Mouse (Mus musculus) midbrain, postnatal 0 days (tissue): ENCODE data around the gene Gpsm3. TPM values are rescaled to one million over a fixed set of nuclear protein-coding genes. Genes with fewer than 3 reads are reported as not detected.

Experiments used
- ATAC-seq: fragments of 200-750 bp; cut with Nextera tagmentation; 2 replicates; pipeline ENCODE4 v1.8.0; 2017; ENCODE audit warnings: moderate number of reproducible peaks, mild to moderate bottlenecking, moderate TSS enrichment, moderate library complexity; ENCODE audit not compliant: low FRiP score
- DNase-seq: peaks from one replicate; pipeline ENCODE4 v3.0.0-alpha.2; 2015; ENCODE audit warnings: low spot score
- H3K27ac ChIP-seq: fragments of 300-500 bp; sonication (generic); 2 replicates; pipeline ENCODE4 v1.5.1; 2014; ENCODE audit warnings: low read depth, mild to moderate bottlenecking, low read length, mixed read lengths
- H3K27me3 ChIP-seq: fragments of 300-500 bp; sonication (generic); 2 replicates; pipeline ENCODE4 v1.6.1; 2014; ENCODE audit warnings: low read length, control low read depth, mixed read lengths; ENCODE audit not compliant: insufficient read depth
- H3K36me3 ChIP-seq: fragments of 300-500 bp; sonication (generic); 2 replicates; pipeline ENCODE4 v1.6.1; 2014; ENCODE audit warnings: low read length, control low read depth, mixed read lengths; ENCODE audit not compliant: insufficient read depth
- H3K4me1 ChIP-seq: fragments of 300-500 bp; sonication (generic); 2 replicates; pipeline ENCODE4 v1.6.1; 2014; ENCODE audit warnings: mild to moderate bottlenecking, control low read depth, antibody characterized with exemption, low read length, mixed read lengths; ENCODE audit not compliant: insufficient read depth
- H3K4me2 ChIP-seq: fragments of 300-500 bp; sonication (generic); 2 replicates; pipeline ENCODE4 v1.6.1; 2014; ENCODE audit warnings: low read depth, mild to moderate bottlenecking, low read length, mixed read lengths; ENCODE audit not compliant: poor library complexity, severe bottlenecking
- H3K4me3 ChIP-seq: fragments of 300-500 bp; sonication (generic); 2 replicates; pipeline ENCODE4 v1.5.1; 2014; ENCODE audit warnings: low read depth, mild to moderate bottlenecking, low read length, moderate library complexity
- H3K9ac ChIP-seq: fragments of 300-500 bp; sonication (generic); replicated peaks from 2 replicates; pipeline ENCODE4 v1.6.1; 2014; ENCODE audit warnings: mild to moderate bottlenecking, low read length, moderate library complexity, mixed read lengths; ENCODE audit not compliant: poor library complexity, severe bottlenecking
- H3K9me3 ChIP-seq: fragments of 300-500 bp; sonication (generic); 2 replicates; pipeline ENCODE4 v1.6.1; 2016; ENCODE audit warnings: low read length, control low read depth
- CTCF ChIP-seq: IDR thresholded peaks from 2 replicates; pipeline ENCODE4 v1.5.1; 2016; ENCODE audit warnings: antibody characterized with exemption, mild to moderate bottlenecking
- WGBS: fragments of 180-500 bp; shearing (Covaris S2); extraction: QIAGEN DNeasy Blood & Tissue Kit; methylation state at CpG from one replicate; pipeline ENCODE4 v1.1.7; 2014; 5-methylcytosine and 5-hydroxymethylcytosine counted together
- polyA plus RNA-seq: library from polyadenylated mRNA; unstranded; fragments of >200 nt; fragmentation: Nextera tagmentation; extraction: Ambion mirVana; gene quantifications from 2 replicates; pipeline ENCODE4 v1.2.1, GENCODE M21; 2015
- total RNA-seq: library from RNA; depleted of rRNA; stranded (reverse); fragments of >200 nt; gene quantifications from 2 replicates; pipeline ENCODE4 v1.2.3, GENCODE M21; 2014

Gpsm3 gene
- total and polyA plus RNA-seq, 2 experiments from 2014 or later, result 1.2 to 5.5 TPM

DNA sequence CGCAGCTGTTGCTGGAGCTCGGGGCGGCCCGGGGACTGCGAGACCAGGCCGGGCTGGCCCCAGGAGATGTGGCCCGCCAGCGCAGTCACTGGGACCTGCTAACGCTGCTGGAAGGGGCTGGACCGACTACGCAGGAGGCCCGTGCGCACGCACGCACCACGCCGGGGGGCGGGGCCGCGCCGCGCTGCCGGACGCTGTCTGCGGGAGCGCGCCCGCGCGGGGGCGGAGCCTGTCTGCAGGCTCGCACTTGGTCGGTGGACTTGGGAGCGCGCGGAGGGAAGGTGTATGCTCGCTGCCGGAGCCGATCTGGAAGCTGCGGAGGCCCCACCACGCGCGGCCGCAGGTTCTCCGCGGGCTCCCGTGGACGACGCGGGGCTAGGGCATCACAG, 2.2 kb upstream of the Gpsm3 start:
- no peaks in the 10 kb centered on the region for H3K27me3 ChIP-seq
- ATAC-seq, result peak; percentile 88
- H3K4me1 ChIP-seq, result peaks cover 27% of the 10 kb centered on the region
- H3K36me3 ChIP-seq, result no peaks in the 10 kb centered on the region
- H3K4me2 ChIP-seq, result peak overlapping the region; percentile 65
- DNase-seq, result peak; percentile 97
- peak overlapping the region; percentile 71 for H3K4me3 ChIP-seq
- WGBS, result 0% methylated on average over 35 of the region's 50 CpGs
- H3K27ac ChIP-seq, result peak overlapping the region; percentile 99
- TF ChIP-seq CTCF, result no peak
- H3K9ac ChIP-seq, result peak overlapping the region; percentile 79
- no peaks in the 10 kb centered on the region for H3K9me3 ChIP-seq

DNA sequence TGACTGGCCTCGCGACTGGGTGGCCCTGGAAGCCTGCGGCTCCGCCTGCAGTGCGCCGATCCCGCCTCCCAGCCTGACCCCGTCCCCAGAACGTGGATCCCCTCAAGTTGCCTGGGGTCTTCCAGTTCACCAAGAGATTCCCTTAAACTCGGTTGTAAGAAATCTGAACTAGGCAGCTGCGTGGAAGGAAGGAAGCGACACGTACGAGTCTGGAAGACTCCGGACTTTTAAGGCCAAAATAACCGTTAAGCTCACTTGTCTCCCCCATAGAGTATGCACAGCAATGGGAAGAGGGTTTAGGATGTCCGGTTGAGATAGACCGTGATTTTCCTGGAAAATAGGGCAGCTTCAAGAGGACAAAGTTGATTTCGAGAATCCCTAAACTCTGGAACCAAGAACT, 1.8 kb upstream of the Gpsm3 start:
- Histone ChIP-seq H3K4me3 (peak overlapping the region; percentile 71), H3K4me2 (peak overlapping the region; percentile 65), H3K27me3 (no peaks in the 10 kb centered on the region), H3K27ac (peak overlapping the region; percentile 99), H3K36me3 (no peaks in the 10 kb centered on the region), H3K4me1 (peaks cover 27% of the 10 kb centered on the region), H3K9ac (peak overlapping the region; percentile 79), H3K9me3 (no peaks in the 10 kb centered on the region)
- no peak for TF ChIP-seq CTCF
- DNase-seq (no peak), ATAC-seq (no peak)
- 4% methylated on average over 19 of the region's 19 CpGs for WGBS

GRCm38 (mm10) chr17:34588767-34589166, 839 bp upstream of the Gpsm3 start:
- Histone ChIP-seq H3K4me3 (no peak overlapping the region), H3K36me3 (no peaks in the 10 kb centered on the region), H3K4me2 (no peak overlapping the region), H3K4me1 (peaks cover 29% of the 10 kb centered on the region), H3K9me3 (no peaks in the 10 kb centered on the region), H3K27me3 (no peaks in the 10 kb centered on the region), H3K9ac (no peak overlapping the region), H3K27ac (no peak overlapping the region)
- 78% methylated on average over 3 of the region's 3 CpGs for WGBS
- no peak for TF ChIP-seq CTCF
- ATAC-seq, result no peak
- no peak for DNase-seq

DNA sequence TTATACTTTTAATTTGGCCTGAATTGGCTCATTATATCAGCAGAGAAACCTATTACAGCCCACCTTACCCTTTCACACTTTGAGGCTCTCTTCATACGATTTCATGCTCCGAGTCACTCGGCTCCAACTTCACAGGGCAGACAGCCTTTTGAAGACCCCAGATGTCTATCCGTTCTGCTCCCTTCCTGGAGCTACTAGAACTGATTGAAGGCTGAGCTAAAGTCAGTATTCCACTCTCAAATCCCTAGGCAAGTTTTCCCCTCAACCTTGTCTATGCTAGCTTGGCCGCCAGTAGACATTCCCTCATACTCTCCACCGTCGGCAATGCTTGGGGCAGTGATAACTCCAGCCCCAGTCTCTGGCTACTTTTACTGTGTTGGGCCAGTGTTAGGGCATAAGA, 400 bp upstream of the Gpsm3 start:
- H3K27ac ChIP-seq, result no peak overlapping the region

GRCm38 (mm10) chr17:34590154-34590987, 765 bp downstream of the Gpsm3 start:
- Histone ChIP-seq H3K4me1 (peaks cover 38% of the 10 kb centered on the region), H3K4me3 (no peak overlapping the region), H3K27me3 (no peaks in the 10 kb centered on the region), H3K4me2 (peak overlapping the region; percentile 97), H3K9ac (0 out of 2 replicates have a peak overlapping the region, but pooled peaks have one; percentile 92), H3K9me3 (no peaks in the 10 kb centered on the region), H3K36me3 (peaks cover 6% of the 10 kb centered on the region), H3K27ac (peak overlapping the region; percentile 98; the same call in 1 of the 2 replicates)
- ATAC-seq (no peak), DNase-seq (no peak)
- WGBS, result 58% methylated on average over 15 of the region's 15 CpGs
- TF ChIP-seq CTCF, result no peak

More for the DNA sequence above, 400 bp upstream of the Gpsm3 start:
- H3K9ac ChIP-seq, result no peak overlapping the region
- 54% methylated on average over 7 of the region's 7 CpGs for WGBS
- TF ChIP-seq CTCF, result no peak
- H3K27me3 ChIP-seq, result no peaks in the 10 kb centered on the region
- H3K9me3 ChIP-seq, result no peaks in the 10 kb centered on the region
- H3K4me2 ChIP-seq, result no peak overlapping the region
- DNase-seq, result no peak
- no peaks in the 10 kb centered on the region for H3K36me3 ChIP-seq
- H3K4me3 ChIP-seq, result no peak overlapping the region
- peaks cover 34% of the 10 kb centered on the region for H3K4me1 ChIP-seq
- no peak for ATAC-seq
